Mouse (Mus musculus) embryonic facial prominence, embryonic 13.5 days (tissue): ENCODE measurements around the gene Padi3. TPM values are rescaled to one million over a fixed set of nuclear protein-coding genes. Genes with fewer than 3 reads are reported as not detected.

Experiments
- ATAC-seq: fragments of 200-750 bp; cut with Nextera tagmentation; 2 replicates; pipeline ENCODE4 v1.8.0; 2017; ENCODE audit warnings: low read depth; ENCODE audit not compliant: insufficient number of reproducible peaks, insufficient read depth, low FRiP score, low TSS enrichment
- H3K27ac ChIP-seq: fragments of 300-500 bp; sonication (generic); 2 replicates; pipeline ENCODE4 v1.5.1; 2015; ENCODE audit warnings: moderate library complexity, mild to moderate bottlenecking, inconsistent platforms
- H3K27me3 ChIP-seq: fragments of 300-500 bp; sonication (generic); 2 replicates; pipeline ENCODE4 v1.6.1; 2015; ENCODE audit warnings: mild to moderate bottlenecking, inconsistent platforms
- H3K36me3 ChIP-seq: fragments of 300-500 bp; sonication (generic); 2 replicates; pipeline ENCODE4 v1.6.1; 2015; ENCODE audit warnings: mild to moderate bottlenecking, inconsistent platforms
- H3K4me1 ChIP-seq: fragments of 300-500 bp; sonication (generic); 2 replicates; pipeline ENCODE4 v1.6.1; 2015; ENCODE audit warnings: inconsistent platforms
- H3K4me2 ChIP-seq: fragments of 300-500 bp; sonication (generic); 2 replicates; pipeline ENCODE4 v1.6.1; 2015; ENCODE audit warnings: moderate library complexity, mild to moderate bottlenecking, inconsistent platforms
- H3K4me3 ChIP-seq: fragments of 300-500 bp; sonication (generic); 2 replicates; pipeline ENCODE4 v1.5.1; 2015; ENCODE audit warnings: mild to moderate bottlenecking, inconsistent platforms
- H3K9ac ChIP-seq: fragments of 300-500 bp; sonication (generic); 2 replicates; pipeline ENCODE4 v1.6.1; 2015; ENCODE audit warnings: mild to moderate bottlenecking, inconsistent platforms
- H3K9me3 ChIP-seq: fragments of 300-500 bp; sonication (generic); 2 replicates; pipeline ENCODE4 v1.6.1; 2016; ENCODE audit warnings: inconsistent platforms
- WGBS: fragments of 180-500 bp; shearing (Covaris S2); methylation state at CpG from one replicate; pipeline ENCODE4 v1.1.7; 2015; ENCODE audit warnings: mixed read lengths; 5-methylcytosine and 5-hydroxymethylcytosine counted together
- polyA plus RNA-seq: library from polyadenylated mRNA; unstranded; fragments of >200 nt; fragmentation: Nextera tagmentation; extraction: Ambion mirVana; gene quantifications from 2 replicates; pipeline ENCODE4 v1.2.1, GENCODE M21; 2015

The Padi3 gene
- polyA plus RNA-seq, 1 experiment from 2014 or later, result 0.28 TPM

DNA sequence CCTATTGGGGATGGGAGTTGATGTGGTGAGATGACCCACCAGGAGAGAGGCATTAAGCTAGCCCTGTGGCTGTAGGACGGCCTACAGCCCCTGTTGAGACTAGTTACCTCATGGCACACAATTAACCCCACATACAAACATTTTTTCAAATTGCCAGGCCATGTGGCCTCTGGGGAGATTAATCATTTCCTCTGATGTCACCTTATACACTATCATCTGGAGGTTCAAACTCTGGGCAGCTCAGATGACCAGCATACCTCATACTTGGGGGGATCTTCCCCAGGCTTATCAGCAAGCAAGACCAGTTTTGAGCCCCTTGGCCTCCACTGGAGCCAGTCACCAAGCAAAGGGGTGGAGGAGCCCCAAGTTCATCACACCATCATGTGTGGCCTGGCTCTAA is 32.5 kb upstream of the Padi3 start:
- no peaks in the 10 kb centered on the region for H3K9me3 ChIP-seq
- no peak for ATAC-seq
- H3K4me1 ChIP-seq, result peaks cover 10% of the 10 kb centered on the region; the same call in 1 of the 2 replicates
- no peak overlapping the region for H3K4me2 ChIP-seq
- H3K27ac ChIP-seq, result no peak overlapping the region
- 0 out of 2 replicates have a peak, but pooled peaks cover 2% of the 10 kb centered on the region for H3K27me3 ChIP-seq
- H3K36me3 ChIP-seq, result no peaks in the 10 kb centered on the region
- H3K9ac ChIP-seq, result no peak overlapping the region
- WGBS, result 61% methylated on average over 1 of the region's 1 CpGs
- no peak overlapping the region for H3K4me3 ChIP-seq

GRCm38 (mm10) chr4:140837879-140838278 is 27.4 kb upstream of the Padi3 start:
- 26% methylated on average over 8 of the region's 8 CpGs for WGBS
- ATAC-seq, result no peak
- no peak overlapping the region for H3K4me2 ChIP-seq
- no peaks in the 10 kb centered on the region for H3K9me3 ChIP-seq
- H3K27me3 ChIP-seq, result peaks cover 22% of the 10 kb centered on the region
- H3K4me3 ChIP-seq, result no peak overlapping the region
- H3K4me1 ChIP-seq, result peaks cover 15% of the 10 kb centered on the region; the same call in 1 of the 2 replicates
- H3K9ac ChIP-seq, result no peak overlapping the region
- no peak overlapping the region for H3K27ac ChIP-seq
- no peaks in the 10 kb centered on the region for H3K36me3 ChIP-seq

- Histone ChIP-seq H3K36me3 (no peaks in the 10 kb centered on the region), H3K4me3 (no peak overlapping the region), H3K27ac (no peak overlapping the region), H3K9me3 (no peaks in the 10 kb centered on the region), H3K4me2 (no peak overlapping the region), H3K9ac (no peak overlapping the region), H3K27me3 (peaks cover 22% of the 10 kb centered on the region), H3K4me1 (peaks cover 15% of the 10 kb centered on the region; the same call in 1 of the 2 replicates)
- ATAC-seq, result no peak
- WGBS, result 68% methylated on average over 11 of the region's 11 CpGs
Observed at GRCm38 (mm10) chr4:140836208-140836866, 25.9 kb upstream of the Padi3 start.

DNA sequence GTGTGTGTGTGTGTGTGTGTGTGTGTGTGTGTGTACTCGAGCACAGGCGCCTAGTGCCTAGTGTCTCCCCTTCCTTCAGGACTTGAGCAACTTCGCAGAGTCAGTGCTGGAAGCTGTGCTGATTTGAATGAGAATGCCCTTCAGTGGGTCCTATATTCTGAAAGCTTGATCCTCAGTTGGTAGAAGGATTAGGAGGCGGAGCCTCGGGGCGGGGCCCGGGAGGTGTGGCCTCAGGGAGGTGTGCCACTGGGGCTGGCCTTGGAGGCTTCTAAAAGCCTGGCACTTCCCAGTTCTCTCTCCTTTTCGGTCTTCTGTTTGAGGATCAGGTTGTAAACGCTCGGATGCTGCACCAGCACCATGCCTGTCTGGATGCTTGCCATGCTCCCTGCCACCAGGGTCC is 25.2 kb upstream of the Padi3 start:
- no peak overlapping the region for H3K4me3 ChIP-seq
- H3K9me3 ChIP-seq, result no peaks in the 10 kb centered on the region
- WGBS, result 3% methylated on average over 10 of the region's 10 CpGs
- H3K36me3 ChIP-seq, result no peaks in the 10 kb centered on the region
- peak overlapping the region; percentile 11; the same call in 1 of the 2 replicates for H3K4me2 ChIP-seq
- no peak overlapping the region for H3K27ac ChIP-seq
- peaks cover 15% of the 10 kb centered on the region; the same call in 1 of the 2 replicates for H3K4me1 ChIP-seq
- H3K9ac ChIP-seq, result no peak overlapping the region
- ATAC-seq, result no peak
- H3K27me3 ChIP-seq, result peaks cover 22% of the 10 kb centered on the region

DNA sequence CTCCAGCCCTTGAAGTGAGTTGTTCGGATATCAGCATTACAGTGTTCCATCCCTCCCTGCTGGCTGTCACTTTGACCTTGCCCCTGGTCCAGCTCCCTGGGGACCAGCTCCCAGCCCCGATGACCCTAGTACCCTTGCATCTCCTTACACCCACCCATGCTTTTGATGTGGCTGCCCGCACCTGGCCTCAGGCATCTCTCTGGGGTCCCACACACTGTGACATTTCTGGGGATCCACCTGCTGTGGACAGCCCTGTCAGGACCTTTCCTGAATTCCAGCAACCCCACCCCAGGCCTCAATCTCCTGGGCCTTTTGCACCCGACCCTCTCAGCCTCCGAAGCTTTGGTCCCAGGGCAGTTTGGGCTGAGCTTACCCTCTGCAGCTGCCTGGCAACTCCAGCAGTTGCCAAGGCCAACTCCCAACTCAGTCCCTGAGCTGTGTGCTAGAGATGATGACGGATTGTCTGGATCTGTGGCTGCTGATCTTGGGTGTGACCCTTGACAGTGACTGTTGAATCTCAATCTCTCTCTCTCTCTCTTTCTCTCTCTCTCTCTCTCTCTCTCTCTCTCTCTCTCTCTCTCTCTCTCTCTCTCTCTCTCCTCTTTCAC is 24.0 kb upstream of the Padi3 start:
- H3K9me3 ChIP-seq, result no peaks in the 10 kb centered on the region
- 47% methylated on average over 6 of the region's 6 CpGs for WGBS
- no peak overlapping the region for H3K27ac ChIP-seq
- no peak overlapping the region for H3K9ac ChIP-seq
- no peak for ATAC-seq
- H3K4me2 ChIP-seq, result no peak overlapping the region
- no peak overlapping the region for H3K4me3 ChIP-seq
- peaks cover 15% of the 10 kb centered on the region; the same call in 1 of the 2 replicates for H3K4me1 ChIP-seq
- peaks cover 22% of the 10 kb centered on the region for H3K27me3 ChIP-seq
- H3K36me3 ChIP-seq, result no peaks in the 10 kb centered on the region

- H3K4me3 ChIP-seq, result no peak overlapping the region
- H3K4me1 ChIP-seq, result peaks cover 15% of the 10 kb centered on the region; the same call in 1 of the 2 replicates
- no peak overlapping the region for H3K4me2 ChIP-seq
- peaks cover 20% of the 10 kb centered on the region for H3K27me3 ChIP-seq
- H3K9me3 ChIP-seq, result no peaks in the 10 kb centered on the region
- WGBS, result 53% methylated on average over 8 of the region's 8 CpGs
- H3K9ac ChIP-seq, result no peak overlapping the region; the same call in 1 of the 2 replicates
- no peaks in the 10 kb centered on the region for H3K36me3 ChIP-seq
- H3K27ac ChIP-seq, result no peak overlapping the region
- ATAC-seq, result no peak
Observed at GRCm38 (mm10) chr4:140832821-140833220, 22.4 kb upstream of the Padi3 start.

DNA sequence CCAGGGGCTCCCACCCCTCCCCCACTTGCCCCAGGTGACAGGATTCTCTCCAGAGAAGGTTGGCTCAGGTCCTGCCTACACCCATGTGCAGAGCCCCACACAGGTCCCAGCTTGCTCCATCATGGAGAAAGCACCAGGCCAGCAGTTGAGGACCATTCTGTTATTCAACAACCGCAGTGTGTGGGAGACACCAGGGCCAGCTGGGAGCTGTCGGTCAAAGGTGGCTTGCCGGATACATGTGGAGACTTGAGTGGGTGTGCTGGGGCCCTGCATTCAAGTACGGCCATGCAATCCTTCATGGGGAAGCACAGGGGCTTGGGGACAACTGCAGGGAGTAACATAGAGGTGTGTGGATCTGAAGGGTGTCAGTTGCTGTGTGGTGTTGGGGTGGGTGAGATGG is 21.4 kb upstream of the Padi3 start:
- H3K36me3 ChIP-seq, result no peaks in the 10 kb centered on the region
- peaks cover 19% of the 10 kb centered on the region for H3K27me3 ChIP-seq
- peaks cover 15% of the 10 kb centered on the region; the same call in 1 of the 2 replicates for H3K4me1 ChIP-seq
- H3K4me2 ChIP-seq, result no peak overlapping the region
- 90% methylated on average over 4 of the region's 4 CpGs for WGBS
- no peak overlapping the region for H3K27ac ChIP-seq
- no peak overlapping the region for H3K9ac ChIP-seq
- H3K4me3 ChIP-seq, result no peak overlapping the region
- H3K9me3 ChIP-seq, result no peaks in the 10 kb centered on the region
- ATAC-seq, result no peak

GRCm38 (mm10) chr4:140827237-140827636 is 16.8 kb upstream of the Padi3 start:
- Histone ChIP-seq H3K4me1 (no peaks in the 10 kb centered on the region), H3K9me3 (peaks cover 23% of the 10 kb centered on the region), H3K27ac (no peak overlapping the region), H3K4me2 (no peak overlapping the region), H3K9ac (no peak overlapping the region), H3K36me3 (no peaks in the 10 kb centered on the region), H3K4me3 (no peak overlapping the region), H3K27me3 (no peaks in the 10 kb centered on the region)
- no peak for ATAC-seq
- WGBS, result 60% methylated on average over 3 of the region's 3 CpGs

- Histone ChIP-seq H3K27ac (no peak overlapping the region), H3K4me3 (no peak overlapping the region), H3K4me1 (no peaks in the 10 kb centered on the region), H3K9me3 (peaks cover 23% of the 10 kb centered on the region), H3K9ac (no peak overlapping the region), H3K4me2 (no peak overlapping the region), H3K36me3 (no peaks in the 10 kb centered on the region), H3K27me3 (no peaks in the 10 kb centered on the region)
- no peak for ATAC-seq
- 54% methylated on average over 11 of the region's 11 CpGs for WGBS
Observed at GRCm38 (mm10) chr4:140825942-140826341, 15.5 kb upstream of the Padi3 start.

- peaks cover 23% of the 10 kb centered on the region for H3K9me3 ChIP-seq
- no peaks in the 10 kb centered on the region for H3K36me3 ChIP-seq
- H3K27me3 ChIP-seq, result no peaks in the 10 kb centered on the region
- ATAC-seq, result no peak
- 0 out of 2 replicates have a peak, but pooled peaks cover under 1% of the 10 kb centered on the region for H3K4me1 ChIP-seq
- 65% methylated on average over 5 of the region's 5 CpGs for WGBS
- H3K27ac ChIP-seq, result no peak overlapping the region
- no peak overlapping the region for H3K9ac ChIP-seq
- H3K4me2 ChIP-seq, result no peak overlapping the region
- no peak overlapping the region for H3K4me3 ChIP-seq
Observed at GRCm38 (mm10) chr4:140821988-140822387, 11.5 kb upstream of the Padi3 start.

DNA sequence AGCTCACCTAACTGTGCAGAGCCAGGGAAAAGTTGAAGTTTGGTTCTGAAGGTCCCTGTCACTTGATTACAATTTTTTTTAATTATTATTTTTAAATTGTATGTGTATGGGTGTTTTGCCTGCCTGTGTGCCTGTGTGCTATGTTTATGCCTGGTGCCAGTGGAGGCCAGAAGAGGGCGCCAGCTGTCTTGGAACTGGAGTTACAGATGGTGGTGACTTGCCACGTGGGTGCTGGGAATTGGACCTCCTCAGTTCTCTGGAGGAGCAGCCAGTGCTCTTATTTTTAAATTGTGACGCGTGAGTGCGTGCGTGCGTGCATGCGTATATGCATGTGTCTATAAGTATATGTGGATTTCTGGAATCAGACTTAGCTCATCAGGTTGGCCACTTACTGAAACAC is 7.0 kb upstream of the Padi3 start:
- Histone ChIP-seq H3K4me3 (no peak overlapping the region), H3K27ac (no peak overlapping the region), H3K4me1 (peaks cover 34% of the 10 kb centered on the region), H3K36me3 (no peaks in the 10 kb centered on the region), H3K9ac (no peak overlapping the region), H3K9me3 (no peaks in the 10 kb centered on the region), H3K27me3 (no peaks in the 10 kb centered on the region; the same call in 1 of the 2 replicates), H3K4me2 (no peak overlapping the region)
- ATAC-seq, result no peak
- WGBS, result 92% methylated on average over 8 of the region's 8 CpGs
